In the genomic region with DNA sequence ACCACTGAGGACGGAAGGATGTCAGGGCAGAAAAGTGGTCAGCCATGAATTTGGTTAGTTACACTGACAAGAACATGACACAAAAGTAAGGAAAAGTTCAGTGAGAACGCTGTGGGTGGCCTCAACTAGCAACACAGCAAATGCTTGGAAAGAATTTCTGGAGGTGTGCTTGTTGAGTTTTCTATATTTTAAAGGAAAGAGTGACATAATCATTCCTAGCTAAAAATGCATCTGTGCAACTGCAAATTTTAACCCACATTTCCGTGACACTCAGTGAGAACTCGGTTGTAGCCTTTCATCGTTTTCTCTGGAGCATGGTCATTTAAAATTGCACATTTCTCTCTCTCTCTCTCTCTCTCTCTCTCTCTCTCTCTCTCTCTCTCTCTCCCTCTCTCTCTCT, we compare ENCODE assay signal across 17 mouse cellular contexts.
"Had no signal": no experiment of that assay in that cellular context is flagged by ENCODE, and none has a peak within 500 bp of the region (broad histone marks: within the 10 kb centered on the region; RNA-seq: fewer than 3 reads in every experiment).

No protein-coding gene starts in this region.

- ATAC-seq: forebrain, embryonic 16.5 days; hindbrain, postnatal 0 days; intestine, embryonic 16.5 days had no signal

- DNase-seq: gastrocnemius, adult 2 months; gastrocnemius, postnatal 10 days; gastrocnemius, postnatal 25 days; heart, adult 18-20 months; heart, postnatal 10 days; heart, postnatal 36 days; kidney, adult 11 months; kidney, adult 2 months; kidney, adult 9 months; kidney, postnatal 14 days; kidney, postnatal 36 days; layer of hippocampus, adult 9-11 months; liver; liver, embryonic 13.5 days had no signal
